Mouse (Mus musculus) thymus, postnatal 36 days (tissue): Measurements from ENCODE around the gene Tmc5.

Experiments used
- DNase-seq, 2 experiments: peaks; one replicate each; pipeline ENCODE4 v3.0.0; 2022; ENCODE audit warnings: mixed read lengths in 2 of 2

The Tmc5 gene

DNA sequence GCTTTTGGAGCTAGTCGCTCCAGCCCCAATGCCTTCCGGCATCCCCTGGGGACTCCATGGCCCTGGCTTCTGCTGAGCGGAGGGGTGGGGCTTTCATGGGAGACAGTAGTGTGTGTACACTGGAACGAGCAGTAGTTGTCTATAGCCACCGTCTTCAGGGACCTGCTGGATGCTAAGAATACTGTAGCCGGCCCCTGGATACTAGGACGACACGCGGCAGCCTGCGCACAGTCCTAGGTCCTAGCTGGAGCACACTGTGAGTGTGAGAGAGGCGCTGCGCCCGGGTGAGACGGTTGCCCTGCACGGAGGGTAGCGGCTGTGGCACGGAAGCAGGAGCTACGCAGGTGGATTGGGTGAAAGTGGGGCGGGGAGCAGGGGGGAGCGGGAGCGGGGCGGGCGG is at the start of gene Tmc5:
TSS of gene Tmc5 (plus strand) at position 97 of the 400 bp plus-strand sequence.
- DNase-seq, result peak; percentile 72 to 80

GRCm38 (mm10) chr7:118547451-118547850 is 49.6 kb upstream of the Tmc5 start:
- DNase-seq, result peak; percentile 21 to 38

- no peak for DNase-seq
These were observed 43.2 kb upstream of the Tmc5 start for GRCm38 (mm10) chr7:118553881-118554280.

- no peak for DNase-seq
These were observed 42.8 kb upstream of the Tmc5 start for GRCm38 (mm10) chr7:118554290-118554689.

GRCm38 (mm10) chr7:118569121-118569543 is 28.0 kb upstream of the Tmc5 start:
- no peak for DNase-seq

DNA sequence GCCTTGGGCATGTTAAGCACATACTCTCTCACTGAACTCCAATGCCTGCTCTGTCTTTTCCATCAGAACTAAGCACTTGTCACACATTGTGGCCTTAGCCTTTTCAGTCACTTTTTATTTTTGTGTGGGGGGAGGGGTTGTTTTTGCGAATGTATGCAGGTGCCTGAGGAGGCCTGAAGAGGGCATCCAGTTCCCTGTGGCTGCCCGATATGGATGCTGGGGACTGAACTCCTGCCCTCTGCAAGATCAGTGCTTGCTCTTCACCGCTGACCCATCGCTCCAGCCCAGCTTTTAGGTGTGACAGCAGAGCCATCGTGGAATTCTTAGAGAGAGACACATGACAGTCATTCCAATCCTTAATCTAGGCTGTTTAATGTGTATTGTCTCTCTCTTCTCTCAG is 25.7 kb upstream of the Tmc5 start:
- no peak for DNase-seq

GRCm38 (mm10) chr7:118572039-118572438 is 25.1 kb upstream of the Tmc5 start:
- no peak for DNase-seq

DNA sequence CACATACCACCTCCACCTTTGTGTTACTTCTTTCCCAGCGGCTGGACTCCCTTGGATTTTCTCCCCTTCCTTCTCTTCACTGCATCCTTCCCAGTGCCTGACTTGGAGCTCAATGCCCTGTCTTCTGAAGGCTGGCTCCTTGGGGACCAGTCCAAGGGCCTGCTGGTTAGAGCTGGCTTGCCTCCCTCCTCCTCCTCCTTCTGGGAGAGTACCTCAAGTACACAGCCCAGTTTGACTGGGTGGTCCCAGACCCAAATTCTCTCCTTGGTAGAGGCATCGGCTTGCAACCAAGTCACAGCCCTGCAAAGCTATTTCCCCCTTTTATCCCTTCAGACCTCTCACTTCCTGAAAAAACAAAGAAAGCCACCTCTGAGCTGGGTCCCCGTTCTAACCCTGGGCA is 18.8 kb upstream of the Tmc5 start:
- no peak for DNase-seq

DNA sequence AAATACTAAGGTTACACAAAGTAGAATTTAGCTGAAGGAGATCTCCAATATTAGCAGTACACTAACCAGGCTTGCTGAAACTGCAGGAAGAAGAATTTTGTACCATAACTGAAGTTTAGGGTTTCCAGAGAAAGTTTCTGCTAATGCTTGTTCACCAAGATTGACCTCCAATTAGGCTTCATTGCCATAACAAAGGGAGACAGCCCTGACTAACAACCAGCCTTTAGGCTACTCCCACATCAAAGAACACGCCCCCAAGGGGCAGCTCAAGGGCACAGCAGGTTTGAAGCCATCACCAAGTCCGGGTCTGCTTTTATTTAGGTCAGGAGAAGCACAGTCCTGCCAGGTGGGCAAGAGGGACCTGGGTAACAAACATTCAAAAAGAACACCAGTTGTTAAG is 17.2 kb upstream of the Tmc5 start:
- DNase-seq, result no peak

DNA sequence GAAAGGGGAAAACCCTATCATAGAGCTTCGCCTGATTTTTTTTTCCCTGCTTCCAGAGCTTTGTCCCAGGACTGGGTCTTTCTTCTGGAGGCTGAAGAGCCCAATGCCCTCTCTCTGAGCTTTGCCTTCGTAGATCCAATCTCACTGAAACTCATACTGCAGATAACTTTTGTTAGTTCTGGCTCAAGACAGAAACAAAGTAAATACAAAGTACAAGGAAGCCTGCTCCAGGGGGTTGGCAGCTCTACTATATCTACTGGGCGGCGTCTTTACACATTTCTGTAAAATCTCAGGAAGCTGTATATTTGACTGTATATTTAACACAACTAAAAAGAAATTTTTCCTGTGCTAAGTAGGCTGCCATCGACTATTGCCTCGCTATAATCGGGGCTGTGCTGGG is 13.3 kb upstream of the Tmc5 start:
- no peak for DNase-seq

DNA sequence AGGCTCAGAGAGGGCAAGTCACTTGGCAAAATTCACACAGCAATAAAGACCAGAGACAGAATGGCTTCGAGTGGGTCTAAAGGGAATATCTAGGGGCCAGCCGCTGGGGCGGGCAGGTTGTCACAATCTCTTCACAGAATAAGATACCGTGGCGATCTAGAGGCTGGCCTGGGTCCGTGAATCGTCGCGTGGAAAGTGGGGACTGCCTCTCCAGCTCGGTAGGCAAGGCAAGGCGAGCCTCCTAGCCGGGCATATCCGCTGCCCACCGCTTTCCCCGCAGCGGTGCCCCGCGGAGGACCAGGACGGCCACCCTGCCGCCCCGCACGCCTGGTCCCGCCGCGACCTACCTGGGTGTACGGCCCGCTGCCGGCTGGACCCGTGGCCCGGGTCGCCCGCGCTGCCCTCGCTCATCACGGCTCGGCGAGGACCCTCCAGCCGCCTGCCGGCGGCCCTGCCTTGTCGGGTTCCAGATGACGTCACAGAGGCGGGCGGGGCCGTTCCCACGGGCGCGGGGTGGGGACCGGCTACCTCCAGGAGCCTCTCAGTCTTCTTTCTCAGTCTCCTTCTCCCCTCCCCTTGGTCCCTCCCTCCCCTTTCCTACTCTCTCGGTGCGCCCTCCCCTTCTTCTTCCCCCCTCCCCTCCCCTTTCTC is 12.7 kb upstream of the Tmc5 start, which contains the start of gene Tmc7:
TSS of gene Tmc7 (minus strand) at position 480 of the 651 bp plus-strand sequence.
- DNase-seq, result peak; percentile 63 to 70

DNA sequence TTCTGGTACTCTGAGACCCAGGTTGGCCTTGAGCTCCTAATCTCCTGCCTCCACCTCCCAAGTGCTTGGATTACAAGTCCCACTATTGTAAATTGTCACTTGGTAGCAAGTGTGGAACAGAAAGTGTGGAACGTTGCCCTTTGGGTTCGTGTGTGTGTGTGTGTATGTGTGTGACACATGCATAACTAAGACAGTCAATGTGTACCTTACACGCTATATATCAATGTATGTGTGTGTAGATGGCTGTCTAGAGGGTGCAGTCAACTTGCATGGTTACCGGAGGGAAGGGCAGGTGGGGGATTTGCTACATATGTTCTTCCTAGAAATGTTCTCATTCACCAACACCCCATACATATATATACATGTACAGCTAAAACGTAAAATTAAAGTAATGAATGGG is 12.2 kb upstream of the Tmc5 start:
- DNase-seq, result no peak

- DNase-seq, result no peak
These were observed 11.2 kb upstream of the Tmc5 start for GRCm38 (mm10) chr7:118585856-118586255.

DNA sequence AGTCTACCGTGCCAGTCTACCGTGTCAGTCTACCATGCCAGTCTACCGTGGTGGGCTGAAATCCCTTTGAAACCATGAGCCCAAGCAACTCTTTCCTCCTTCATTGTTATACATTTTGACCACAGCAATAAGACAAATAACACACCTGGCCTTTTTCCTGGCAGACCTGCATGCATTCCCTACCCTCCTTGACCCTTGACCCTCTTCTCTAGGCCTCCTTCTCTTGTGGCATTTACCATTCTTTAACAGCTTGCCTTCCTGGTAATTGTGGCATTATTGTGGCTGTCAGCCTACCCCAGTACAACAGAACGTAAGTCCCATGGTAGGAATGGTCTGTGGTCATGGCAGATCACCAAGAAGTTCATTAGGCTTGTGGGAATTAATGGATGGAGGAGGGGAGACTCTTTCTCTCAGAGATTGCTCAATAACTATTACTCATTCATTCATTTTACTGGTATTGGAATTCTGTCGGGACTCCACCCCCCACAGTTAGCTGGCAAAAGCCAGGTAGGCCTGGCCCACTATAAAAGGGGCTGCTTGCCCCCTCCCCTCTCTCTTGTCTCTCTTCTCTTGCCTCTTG is 6.3 kb upstream of the Tmc5 start:
- no peak for DNase-seq

- DNase-seq, result no peak
These were observed 5.0 kb upstream of the Tmc5 start for GRCm38 (mm10) chr7:118592146-118592545.

DNA sequence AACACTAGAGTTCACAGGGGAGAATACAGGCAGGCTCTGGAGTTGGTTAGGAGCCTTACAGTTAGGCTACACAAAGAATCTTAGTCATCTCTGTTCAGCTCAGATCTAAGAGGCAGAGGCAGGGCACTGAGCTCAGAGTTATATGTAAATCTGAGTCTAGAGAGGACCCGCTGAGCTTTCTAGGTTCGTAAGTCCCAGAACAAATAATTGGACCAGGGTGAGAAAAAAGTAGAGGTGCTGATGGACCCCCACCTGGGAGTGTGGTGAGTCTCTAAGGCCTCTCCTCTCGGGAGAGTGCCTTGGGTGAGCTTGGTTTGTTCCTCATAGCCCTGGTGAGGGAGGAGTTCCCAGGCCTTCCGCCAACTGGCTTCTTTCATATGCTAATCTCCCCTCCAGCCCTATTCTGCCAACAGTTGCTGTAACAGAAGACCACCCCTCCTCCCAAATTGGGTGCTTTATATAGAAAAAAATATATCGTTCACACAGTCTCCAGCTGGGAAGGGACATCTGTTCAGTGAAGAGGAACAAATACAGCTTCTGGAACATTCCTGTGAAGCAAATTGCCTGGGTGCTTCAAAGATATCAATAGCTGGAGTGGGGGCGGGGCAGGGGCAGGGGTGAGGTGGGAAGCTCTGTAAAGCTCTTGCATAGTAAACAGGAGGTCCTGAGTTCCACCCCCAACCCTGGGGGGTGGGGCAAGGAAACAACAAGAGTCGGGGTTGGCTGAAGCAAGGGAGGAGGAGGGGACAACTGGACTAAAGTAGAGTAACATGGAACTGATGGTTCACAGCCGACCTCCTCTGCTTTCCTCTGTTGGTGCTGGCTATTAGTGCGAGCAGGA is 3.3 kb upstream of the Tmc5 start:
- peak in 1 of 2 experiments; percentile 32 for DNase-seq

GRCm38 (mm10) chr7:118594611-118595010 is 2.5 kb upstream of the Tmc5 start:
- no peak for DNase-seq

GRCm38 (mm10) chr7:118595228-118595627 is 1.9 kb upstream of the Tmc5 start:
- DNase-seq, result peak; percentile 90 to 92

- DNase-seq, result peak; percentile 29 to 50
These were observed 826 bp upstream of the Tmc5 start for GRCm38 (mm10) chr7:118596271-118596670.

GRCm38 (mm10) chr7:118599954-118600631 is 3.0 kb downstream of the Tmc5 start:
- no peak for DNase-seq

GRCm38 (mm10) chr7:118604842-118605241 is 7.7 kb downstream of the Tmc5 start:
- no peak for DNase-seq

DNA sequence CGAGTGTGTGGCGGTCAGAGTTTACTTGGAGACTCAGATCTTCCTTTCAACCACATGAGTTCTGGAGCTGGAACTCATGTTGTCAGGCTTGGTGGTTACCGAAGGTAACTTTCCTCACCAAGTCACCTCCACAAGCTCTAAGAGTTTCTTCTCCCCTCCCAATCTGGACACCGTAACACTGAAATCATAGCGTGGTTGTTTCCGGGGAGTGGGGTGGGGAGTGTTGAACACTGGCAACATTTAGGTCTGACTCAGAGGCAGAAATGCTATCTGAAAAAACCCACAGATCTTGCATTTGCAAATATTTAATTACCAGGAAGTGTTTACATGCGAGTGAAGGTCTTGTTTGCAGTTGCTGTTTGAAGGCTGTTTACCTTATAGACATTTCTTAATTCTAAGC is 12.7 kb downstream of the Tmc5 start:
- DNase-seq, result no peak

DNA sequence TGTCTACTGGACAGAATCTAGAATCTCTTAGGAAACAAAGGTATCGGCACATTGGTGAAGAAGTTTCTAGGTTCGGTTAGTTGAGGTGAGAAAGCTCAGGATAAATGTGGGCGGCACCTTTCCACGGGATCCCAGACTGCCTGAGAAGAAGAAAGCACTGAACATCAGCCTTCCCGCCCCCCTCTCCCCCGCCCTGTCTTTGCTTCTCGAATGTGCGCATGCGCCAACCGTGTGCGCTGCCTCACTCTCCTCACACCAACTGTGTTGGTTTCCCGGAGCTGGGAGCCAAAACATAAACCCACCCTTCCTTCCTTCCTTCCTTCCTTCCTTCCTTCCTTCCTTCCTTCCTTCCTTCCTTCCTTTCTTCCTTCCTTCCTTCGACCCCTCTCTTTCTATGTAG is 13.6 kb downstream of the Tmc5 start:
- DNase-seq, result no peak
